Mouse (Mus musculus): ENCODE measurements around the gene Cftr.

GRCm38 (mm10) chr6:18338307-18338706 lies 167.8 kb downstream of the Cftr start:
- TF ChIP-seq CTCF (IDR thresholded peaks at IDR 0.05; ENCODE audit: control insufficient read depth, insufficient read depth, low read length) (no peak), POLR2A (IDR thresholded peaks at IDR 0.05; ENCODE audit: borderline replicate concordance, control insufficient read depth, low read depth, low read length) (no peak)

Measured in bone marrow, adult 2 months (tissue).